Mouse (Mus musculus) forebrain, embryonic 14.5 days (tissue): ENCODE data around the gene Traf5. TPM values are rescaled to one million over a fixed set of nuclear protein-coding genes. Genes with fewer than 3 reads are reported as not detected.

ENCODE experiments used
- ATAC-seq: fragments of 200-750 bp; cut with Nextera tagmentation; 2 replicates; pipeline ENCODE4 v1.8.0; 2017; ENCODE audit warnings: mild to moderate bottlenecking, moderate library complexity
- DNase-seq: peaks from one replicate; pipeline ENCODE4 v3.0.0-alpha.2; 2015; ENCODE audit warnings: low spot score
- H3K27ac ChIP-seq: fragments of 300-500 bp; sonication (generic); 2 replicates; pipeline ENCODE4 v1.5.1; 2014; ENCODE audit warnings: low read depth, mild to moderate bottlenecking, control low read depth, low read length, moderate library complexity
- H3K27me3 ChIP-seq: fragments of 300-500 bp; sonication (generic); replicated peaks from 2 replicates; pipeline ENCODE4 v1.6.1; 2014; ENCODE audit warnings: low read length, control low read depth, mixed read lengths; ENCODE audit not compliant: control insufficient read depth, insufficient read depth
- H3K36me3 ChIP-seq: fragments of 300-500 bp; sonication (generic); 2 replicates; pipeline ENCODE4 v1.6.1; 2014; ENCODE audit warnings: low read length, control low read depth; ENCODE audit not compliant: control insufficient read depth, insufficient read depth
- H3K4me1 ChIP-seq: fragments of 300-500 bp; sonication (generic); 2 replicates; pipeline ENCODE4 v1.6.1; 2014; ENCODE audit warnings: antibody characterized with exemption, low read length, control low read depth; ENCODE audit not compliant: control insufficient read depth, insufficient read depth
- H3K4me2 ChIP-seq: fragments of 300-500 bp; sonication (generic); 2 replicates; pipeline ENCODE4 v1.6.1; 2014; ENCODE audit warnings: mild to moderate bottlenecking, control low read depth, low read length
- H3K4me3 ChIP-seq: fragments of 300-500 bp; sonication (generic); 2 replicates; pipeline ENCODE4 v1.5.1; 2014; ENCODE audit warnings: low read depth, low read length, control low read depth
- H3K9ac ChIP-seq: fragments of 300-500 bp; sonication (generic); 2 replicates; pipeline ENCODE4 v1.6.1; 2014; ENCODE audit warnings: mild to moderate bottlenecking, low read length, control low read depth, moderate library complexity
- H3K9me3 ChIP-seq: fragments of 300-500 bp; sonication (generic); replicated peaks from 2 replicates; pipeline ENCODE4 v1.6.1; 2016; ENCODE audit warnings: low read length, control low read depth, mixed read lengths; ENCODE audit not compliant: control insufficient read depth
- WGBS: fragments of 180-500 bp; shearing (Covaris S2); extraction: QIAGEN DNeasy Blood & Tissue Kit; methylation state at CpG from one replicate; pipeline ENCODE4 v1.1.7; 2014; 5-methylcytosine and 5-hydroxymethylcytosine counted together
- polyA plus RNA-seq: library from polyadenylated mRNA; unstranded; fragments of >200 nt; fragmentation: Nextera tagmentation; extraction: Ambion mirVana; gene quantifications from 2 replicates; pipeline ENCODE4 v1.2.1, GENCODE M21; 2014

Gene Traf5
- polyA plus RNA-seq, 1 experiment from 2014 or later = 3.3 TPM

DNA sequence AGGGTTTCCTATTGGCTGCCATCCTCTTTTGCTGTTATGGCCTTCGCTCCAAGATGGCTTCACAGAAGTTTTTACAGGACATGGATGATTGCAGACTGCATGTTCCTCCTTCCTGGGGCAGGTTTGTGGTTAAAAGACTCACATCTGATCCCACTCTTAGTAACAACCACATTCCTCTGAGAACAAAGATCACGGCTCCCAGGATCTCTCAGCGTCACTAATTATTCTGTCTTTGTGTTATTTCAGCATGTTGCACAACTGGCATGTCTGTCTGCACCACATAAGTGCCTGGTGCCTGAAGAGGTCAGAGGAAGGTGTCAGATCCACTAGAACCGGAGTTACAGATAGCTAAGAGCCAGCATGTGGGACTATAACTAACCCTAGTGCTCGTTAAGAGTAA, 122.4 kb downstream of the Traf5 start:
- 53% methylated on average over 5 of the region's 5 CpGs for WGBS
- Histone ChIP-seq H3K4me1 (no peaks in the 10 kb centered on the region), H3K4me2 (no peak overlapping the region), H3K27me3 (no peaks in the 10 kb centered on the region), H3K4me3 (no peak overlapping the region), H3K36me3 (no peaks in the 10 kb centered on the region), H3K9ac (no peak overlapping the region), H3K9me3 (no peaks in the 10 kb centered on the region), H3K27ac (no peak overlapping the region)
- ATAC-seq (no peak), DNase-seq (no peak)

DNA sequence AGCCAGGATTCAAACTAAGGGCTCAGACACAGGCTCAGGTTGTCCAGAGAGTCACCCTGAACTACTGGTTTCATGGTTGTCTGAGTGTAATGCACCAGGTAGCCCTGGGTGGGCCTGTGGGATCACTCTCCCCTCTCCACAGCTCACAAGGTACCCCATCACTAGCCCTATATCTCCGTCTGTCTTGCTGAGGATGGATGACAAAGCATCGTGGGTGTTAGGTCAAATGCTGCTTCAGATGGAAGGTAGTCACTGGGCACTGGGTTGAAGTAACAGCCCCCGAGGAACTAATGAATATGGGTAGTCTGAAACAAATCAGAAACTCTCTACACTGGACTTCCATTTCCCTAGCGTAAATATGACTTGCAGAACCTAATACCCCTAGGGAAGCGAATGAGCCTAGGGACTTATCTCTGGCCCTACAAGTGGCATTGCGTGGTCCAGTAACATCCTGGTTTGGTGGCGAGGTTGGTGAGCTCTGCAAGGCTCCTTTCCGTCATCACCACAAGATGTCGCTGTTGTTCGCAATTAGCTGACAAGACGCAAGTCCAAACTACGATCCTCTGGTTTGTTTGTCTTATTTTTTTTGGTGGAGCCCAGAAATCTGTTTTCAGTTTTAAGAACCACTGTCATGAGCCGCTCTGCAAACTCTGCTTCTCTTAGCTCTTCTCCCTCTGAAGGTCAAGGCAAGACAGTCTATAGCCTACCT, 127.4 kb downstream of the Traf5 start:
- peak; percentile 93 for DNase-seq

DNA sequence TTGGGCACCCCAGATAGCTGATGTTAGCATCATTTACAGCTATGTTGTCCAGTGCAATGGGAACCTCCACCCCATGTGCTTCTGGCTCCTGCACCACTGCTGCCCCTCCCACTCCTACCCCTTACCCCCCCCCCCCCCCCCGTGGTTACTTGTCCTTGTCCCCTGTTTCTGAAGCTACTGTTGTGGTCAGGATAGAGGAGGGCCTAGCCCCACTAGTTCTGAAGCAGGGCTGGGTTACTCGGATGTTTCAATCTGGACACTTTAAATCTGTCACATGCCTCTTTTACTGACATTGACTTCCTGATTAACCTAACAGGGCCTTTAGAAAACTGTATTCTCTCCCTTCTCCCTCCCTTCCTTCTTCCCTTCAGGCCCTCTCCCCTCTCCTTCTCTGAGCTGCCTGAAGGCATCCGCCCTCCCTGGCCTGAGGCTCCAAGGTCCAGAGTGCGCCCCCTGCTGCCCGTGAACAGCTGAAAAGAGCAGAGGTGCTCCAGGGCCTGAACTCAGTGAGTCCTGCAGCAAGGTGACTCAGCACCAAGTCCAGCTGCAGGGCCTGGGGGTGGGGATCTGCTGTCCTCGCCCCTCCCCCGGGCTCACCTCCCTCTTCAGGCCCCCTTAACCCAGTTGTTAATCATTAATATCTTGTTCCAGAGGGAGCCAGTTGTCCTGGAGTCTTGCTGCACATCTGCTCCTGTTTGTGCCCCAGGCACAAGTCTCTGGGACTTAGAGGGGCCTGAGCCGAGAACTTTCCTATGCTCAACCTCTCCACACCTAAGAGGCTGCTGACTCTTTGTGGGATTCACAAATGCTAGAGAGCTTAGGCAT, 128.2 kb downstream of the Traf5 start:
- H3K4me3 ChIP-seq = no peak overlapping the region
- H3K4me1 ChIP-seq = no peaks in the 10 kb centered on the region
- no peak overlapping the region for H3K27ac ChIP-seq
- DNase-seq (peak; percentile 71), ATAC-seq (peak; percentile 42; the same call in 1 of the 2 replicates)
- H3K9ac ChIP-seq = no peak overlapping the region
- H3K4me2 ChIP-seq = no peak overlapping the region
- 28% methylated on average over 8 of the region's 8 CpGs for WGBS
- H3K36me3 ChIP-seq = no peaks in the 10 kb centered on the region
- no peaks in the 10 kb centered on the region for H3K27me3 ChIP-seq
- no peaks in the 10 kb centered on the region for H3K9me3 ChIP-seq

More for the DNA sequence above, 127.4 kb downstream of the Traf5 start:
- Histone ChIP-seq H3K36me3 (no peaks in the 10 kb centered on the region), H3K4me3 (no peak overlapping the region), H3K9me3 (no peaks in the 10 kb centered on the region), H3K4me1 (no peaks in the 10 kb centered on the region), H3K27me3 (no peaks in the 10 kb centered on the region), H3K9ac (no peak overlapping the region), H3K27ac (no peak overlapping the region), H3K4me2 (no peak overlapping the region)
- ATAC-seq = peak; percentile 76
- 19% methylated on average over 13 of the region's 13 CpGs for WGBS

DNA sequence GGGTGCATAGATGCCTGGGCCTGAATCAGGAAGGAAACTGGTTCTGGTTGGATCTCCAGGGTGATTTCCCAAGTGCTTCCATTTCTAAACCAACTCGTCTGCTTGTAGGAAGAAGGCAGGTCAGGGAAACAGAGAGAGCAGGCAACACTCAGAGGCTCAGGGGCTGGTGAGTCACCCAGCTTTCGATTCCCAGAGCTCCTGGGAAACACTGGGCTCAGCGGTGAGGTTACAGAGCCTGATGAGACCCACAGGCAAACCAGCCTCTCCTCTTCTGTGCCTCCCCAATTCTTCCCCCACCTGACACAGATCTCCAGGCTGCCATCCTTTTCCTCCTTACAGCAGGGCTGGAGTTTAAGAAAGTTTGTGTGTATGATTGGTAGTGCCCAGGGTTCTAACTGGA, 128.9 kb downstream of the Traf5 start:
- no peak for DNase-seq
- 72% methylated on average over 3 of the region's 3 CpGs for WGBS
- Histone ChIP-seq H3K4me1 (no peaks in the 10 kb centered on the region), H3K4me2 (no peak overlapping the region), H3K27me3 (no peaks in the 10 kb centered on the region), H3K9ac (no peak overlapping the region), H3K36me3 (no peaks in the 10 kb centered on the region), H3K27ac (no peak overlapping the region), H3K4me3 (no peak overlapping the region), H3K9me3 (no peaks in the 10 kb centered on the region)
- ATAC-seq = no peak

- Histone ChIP-seq H3K4me1 (no peaks in the 10 kb centered on the region), H3K27me3 (no peaks in the 10 kb centered on the region), H3K4me3 (no peak overlapping the region), H3K9me3 (no peaks in the 10 kb centered on the region), H3K9ac (no peak overlapping the region), H3K4me2 (no peak overlapping the region), H3K36me3 (no peaks in the 10 kb centered on the region), H3K27ac (no peak overlapping the region)
- no peak for ATAC-seq
- whole genome bisulfite sequencing = 56% methylated on average over 2 of the region's 2 CpGs
- DNase-seq = no peak
Observed at GRCm38 (mm10) chr1:191960946-191961345, 131.4 kb downstream of the Traf5 start.

DNA sequence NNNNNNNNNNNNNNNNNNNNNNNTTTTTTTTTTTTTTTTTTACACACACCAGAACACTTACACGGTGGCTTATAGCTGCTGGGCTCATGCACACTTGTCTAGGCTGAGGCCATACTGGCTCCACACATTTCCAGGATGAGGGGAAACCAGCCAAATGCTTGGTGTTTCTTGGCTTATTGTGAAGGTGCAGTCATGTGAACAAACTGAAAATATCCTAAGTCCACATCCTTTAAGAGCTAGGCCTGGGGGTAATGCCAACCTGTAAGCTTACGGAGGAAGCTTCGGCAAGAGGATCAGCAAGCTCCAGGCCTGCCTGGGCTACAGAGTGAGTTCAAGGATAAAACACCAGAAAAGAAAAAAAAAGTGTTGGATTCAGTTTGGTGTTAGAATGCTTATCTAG, 135.0 kb downstream of the Traf5 start:
- Histone ChIP-seq H3K9me3 (no peaks in the 10 kb centered on the region), H3K27me3 (no peaks in the 10 kb centered on the region), H3K9ac (no peak overlapping the region), H3K36me3 (no peaks in the 10 kb centered on the region), H3K27ac (no peak overlapping the region), H3K4me1 (no peaks in the 10 kb centered on the region), H3K4me3 (no peak overlapping the region), H3K4me2 (no peak overlapping the region)
- 68% methylated on average over 3 of the region's 3 CpGs for WGBS
- ATAC-seq (no peak), DNase-seq (peak; percentile 46)

DNA sequence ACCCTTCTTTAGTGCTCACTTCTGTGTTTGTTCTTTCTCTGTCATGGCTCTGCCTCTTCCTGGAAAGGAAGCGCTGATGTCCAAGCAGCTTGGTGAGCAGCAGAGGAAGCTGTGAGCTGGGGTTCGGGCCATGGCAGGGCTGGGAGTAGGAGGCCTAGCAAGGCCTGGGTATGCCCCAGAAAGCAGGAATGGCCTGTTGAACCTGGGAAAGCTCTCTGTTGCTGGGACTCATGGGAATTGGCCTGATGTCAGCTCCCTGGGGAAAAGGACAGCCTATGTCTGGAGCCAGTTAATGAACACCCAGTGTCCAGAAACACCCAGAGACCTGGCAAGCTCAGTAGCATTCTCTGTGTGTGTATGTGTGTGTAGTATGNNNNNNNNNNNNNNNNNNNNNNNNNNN, 135.5 kb downstream of the Traf5 start:
- H3K27me3 ChIP-seq = no peaks in the 10 kb centered on the region
- H3K9me3 ChIP-seq = no peaks in the 10 kb centered on the region
- no peak overlapping the region for H3K9ac ChIP-seq
- DNase-seq (peak; percentile 29), ATAC-seq (no peak)
- H3K27ac ChIP-seq = no peak overlapping the region
- H3K4me1 ChIP-seq = no peaks in the 10 kb centered on the region
- H3K4me3 ChIP-seq = no peak overlapping the region
- H3K36me3 ChIP-seq = no peaks in the 10 kb centered on the region
- WGBS = 87% methylated on average over 2 of the region's 2 CpGs
- no peak overlapping the region for H3K4me2 ChIP-seq

DNA sequence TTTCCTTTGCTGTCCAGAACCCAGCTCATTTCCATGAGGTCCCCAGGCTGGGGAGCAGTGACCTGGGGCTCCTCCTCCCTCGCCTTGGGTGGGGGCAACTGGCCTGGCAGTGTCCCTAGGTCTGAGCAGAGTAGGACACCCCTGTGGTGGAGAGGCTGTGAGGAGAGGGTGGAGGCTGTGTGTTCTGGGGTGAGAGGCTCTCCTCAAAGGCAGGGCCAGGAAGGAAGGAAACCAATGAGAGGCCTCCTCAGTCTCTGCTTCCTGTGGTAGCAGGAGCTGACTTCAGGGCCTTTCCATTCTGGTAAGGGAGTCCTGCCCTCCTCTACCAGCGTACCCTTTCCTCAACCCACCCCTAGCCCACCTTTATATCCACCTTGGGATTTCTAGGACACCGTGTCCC, 136.1 kb downstream of the Traf5 start:
- ATAC-seq = no peak
- 83% methylated on average over 3 of the region's 3 CpGs for WGBS
- H3K27ac ChIP-seq = no peak overlapping the region

GRCm38 (mm10) chr1:191955101-191955500, 137.3 kb downstream of the Traf5 start:
- Histone ChIP-seq H3K27me3 (no peaks in the 10 kb centered on the region), H3K9ac (no peak overlapping the region), H3K4me1 (no peaks in the 10 kb centered on the region), H3K36me3 (no peaks in the 10 kb centered on the region), H3K9me3 (no peaks in the 10 kb centered on the region), H3K4me3 (no peak overlapping the region), H3K4me2 (no peak overlapping the region), H3K27ac (no peak overlapping the region)
- no peak for DNase-seq
- 68% methylated on average over 3 of the region's 3 CpGs for WGBS
- ATAC-seq = no peak

More for the DNA sequence above, 136.1 kb downstream of the Traf5 start:
- no peaks in the 10 kb centered on the region for H3K27me3 ChIP-seq
- DNase-seq = no peak
- no peaks in the 10 kb centered on the region for H3K36me3 ChIP-seq
- no peaks in the 10 kb centered on the region for H3K9me3 ChIP-seq
- no peak overlapping the region for H3K9ac ChIP-seq
- H3K4me1 ChIP-seq = no peaks in the 10 kb centered on the region
- H3K4me3 ChIP-seq = no peak overlapping the region
- H3K4me2 ChIP-seq = no peak overlapping the region
